Mouse (Mus musculus) retina, adult 2 months (tissue): ENCODE results near the gene Rplp2.
A peak's percentile ranks its signal among the peaks of the same experiment; 100 is the strongest.

Experiments used
- DNase-seq: peaks from one replicate; pipeline ENCODE4 v3.0.0-alpha.2; 2012; ENCODE audit warnings: low read depth, low spot score

Gene Rplp2

GRCm38 (mm10) chr7:141481498-141482401, 34.6 kb downstream of the Rplp2 start:
- peak; percentile 61 for DNase-seq

- no peak for DNase-seq
Observed at GRCm38 (mm10) chr7:141482531-141483024, 35.4 kb downstream of the Rplp2 start.

GRCm38 (mm10) chr7:141483114-141483653, 36.0 kb downstream of the Rplp2 start:
- no peak for DNase-seq

GRCm38 (mm10) chr7:141484186-141485120, 37.3 kb downstream of the Rplp2 start:
- no peak for DNase-seq

GRCm38 (mm10) chr7:141485186-141485585, 38.0 kb downstream of the Rplp2 start:
- no peak for DNase-seq

GRCm38 (mm10) chr7:141485606-141486005, 38.4 kb downstream of the Rplp2 start:
- DNase-seq, result no peak

- DNase-seq, result no peak
Observed at GRCm38 (mm10) chr7:141486239-141486638, 39.1 kb downstream of the Rplp2 start.

GRCm38 (mm10) chr7:141487141-141487540, 40.0 kb downstream of the Rplp2 start:
- no peak for DNase-seq

- no peak for DNase-seq
Observed at GRCm38 (mm10) chr7:141491151-141491550, 44.0 kb downstream of the Rplp2 start.

GRCm38 (mm10) chr7:141492738-141493137, 45.6 kb downstream of the Rplp2 start:
- no peak for DNase-seq

- no peak for DNase-seq
Observed at GRCm38 (mm10) chr7:141493729-141494128, 46.6 kb downstream of the Rplp2 start.

- no peak for DNase-seq
Observed at GRCm38 (mm10) chr7:141495379-141495778, 48.2 kb downstream of the Rplp2 start.

GRCm38 (mm10) chr7:141495940-141496339, 48.8 kb downstream of the Rplp2 start:
- DNase-seq, result no peak

- no peak for DNase-seq
Observed at GRCm38 (mm10) chr7:141497600-141497999, 50.4 kb downstream of the Rplp2 start.
